Mouse (Mus musculus) liver, postnatal 0 days (tissue): ENCODE results near the gene Gm5580.

ENCODE experiments used
- CTCF ChIP-seq: sonication (generic); IDR thresholded peaks from 2 replicates; pipeline ENCODE4 v1.5.1; 2016; ENCODE audit warnings: antibody characterized with exemption, low read depth
- EP300 ChIP-seq: IDR thresholded peaks from 2 replicates; pipeline ENCODE4 v1.6.1; 2016; ENCODE audit warnings: antibody characterized with exemption, low read depth, mild to moderate bottlenecking

- TF ChIP-seq EP300 (no peak), CTCF (no peak)
These were observed 12.8 kb upstream of the Gm5580 start, which contains the start of gene Olfr213 for GRCm38 (mm10) chr6:116538156-116538555.
